Mouse (Mus musculus): ENCODE measurements at regions not wholly inside any gene's neighbourhood (a gene's known extent, or its start where the extent isn't known, plus 50 kb on each side); places are given as distances from the start of the nearest gene placed in this dataset.

GRCm38 (mm10) chr11:45643629-45644325, 208.1 kb upstream of the Clint1 start:
- no peak for DNase-seq (ENCODE audit: low read depth, low spot score)

GRCm38 (mm10) chr11:45645815-45646214, 206.0 kb upstream of the Clint1 start:
- no peak for DNase-seq (ENCODE audit: low read depth, low spot score)

- DNase-seq (ENCODE audit: low read depth, low spot score): peak; percentile 17
These were observed 204.0 kb upstream of the Clint1 start for GRCm38 (mm10) chr11:45647888-45648287.

- no peak for DNase-seq (ENCODE audit: low read depth, low spot score)
These were observed 195.6 kb upstream of the Clint1 start for GRCm38 (mm10) chr11:45656260-45656659.

- peak; percentile 54 for DNase-seq (ENCODE audit: low read depth, low spot score)
These were observed 181.6 kb upstream of the Clint1 start for GRCm38 (mm10) chr11:45670156-45670830.

- peak; percentile 85 for DNase-seq (ENCODE audit: low read depth, low spot score)
These were observed 173.1 kb upstream of the Clint1 start for GRCm38 (mm10) chr11:45678666-45679292.

- no peak for DNase-seq (ENCODE audit: low read depth, low spot score)
These were observed 172.6 kb upstream of the Clint1 start for GRCm38 (mm10) chr11:45679293-45679673.

- DNase-seq (ENCODE audit: low read depth, low spot score): no peak
These were observed 166.3 kb upstream of the Clint1 start for GRCm38 (mm10) chr11:45685571-45685970.

GRCm38 (mm10) chr11:45693206-45693605, 158.6 kb upstream of the Clint1 start:
- DNase-seq (ENCODE audit: low read depth, low spot score): no peak

GRCm38 (mm10) chr11:45701506-45701905, 150.3 kb upstream of the Clint1 start:
- no peak for DNase-seq (ENCODE audit: low read depth, low spot score)

GRCm38 (mm10) chr11:45702916-45703315, 148.9 kb upstream of the Clint1 start:
- peak; percentile 67 for DNase-seq (ENCODE audit: low read depth, low spot score)

GRCm38 (mm10) chr11:45704411-45704810, 147.4 kb upstream of the Clint1 start:
- no peak for DNase-seq (ENCODE audit: low read depth, low spot score)

- DNase-seq (ENCODE audit: low read depth, low spot score): no peak
These were observed 133.2 kb upstream of the Clint1 start for GRCm38 (mm10) chr11:45718630-45719029.

- DNase-seq (ENCODE audit: low read depth, low spot score): no peak
These were observed 132.0 kb upstream of the Clint1 start for GRCm38 (mm10) chr11:45719821-45720220.

GRCm38 (mm10) chr11:45736561-45736960, 115.3 kb upstream of the Clint1 start:
- DNase-seq (ENCODE audit: low read depth, low spot score): peak; percentile 55

- no peak for DNase-seq (ENCODE audit: low read depth, low spot score)
These were observed 113.5 kb upstream of the Clint1 start for GRCm38 (mm10) chr11:45738331-45738730.

GRCm38 (mm10) chr11:45745941-45746340, 105.9 kb upstream of the Clint1 start:
- DNase-seq (ENCODE audit: low read depth, low spot score): no peak

- DNase-seq (ENCODE audit: low read depth, low spot score): no peak
These were observed 101.6 kb upstream of the Clint1 start for GRCm38 (mm10) chr11:45750249-45750648.

- DNase-seq (ENCODE audit: low read depth, low spot score): peak; percentile 56
These were observed 99.6 kb upstream of the Clint1 start for GRCm38 (mm10) chr11:45752237-45752636.

GRCm38 (mm10) chr11:45752791-45753190, 99.1 kb upstream of the Clint1 start:
- DNase-seq (ENCODE audit: low read depth, low spot score): no peak

GRCm38 (mm10) chr11:45767081-45767480, 84.8 kb upstream of the Clint1 start:
- no peak for DNase-seq (ENCODE audit: low read depth, low spot score)

- DNase-seq (ENCODE audit: low read depth, low spot score): no peak
These were observed 69.4 kb upstream of the Clint1 start for GRCm38 (mm10) chr11:45782435-45782834.

- DNase-seq (ENCODE audit: low read depth, low spot score): no peak
These were observed 66.0 kb upstream of the Clint1 start for GRCm38 (mm10) chr11:45785806-45786205.
